Mouse (Mus musculus): ENCODE measurements around the gene H2-Ab1.
A peak's percentile ranks its signal among the peaks of the same experiment; 100 is the strongest.

H2-Ab1 gene

GRCm38 (mm10) chr17:34285371-34285770 is 27.9 kb downstream of the H2-Ab1 start:
- no peak for DNase-seq (ENCODE audit: low spot score)

- DNase-seq (ENCODE audit: low spot score) = peak; percentile 43
Measured at GRCm38 (mm10) chr17:34285848-34286247, 28.4 kb downstream of the H2-Ab1 start.

GRCm38 (mm10) chr17:34286501-34286900 is 29.0 kb downstream of the H2-Ab1 start:
- DNase-seq (ENCODE audit: low spot score) = no peak

GRCm38 (mm10) chr17:34286999-34287398 is 29.5 kb downstream of the H2-Ab1 start:
- no peak for DNase-seq (ENCODE audit: low spot score)

GRCm38 (mm10) chr17:34287648-34288047 is 30.2 kb downstream of the H2-Ab1 start, which contains the start of gene H2-Aa:
H2-Aa (minus strand) TSS chr17:34287823.
- DNase-seq (ENCODE audit: low spot score) = peak; percentile 75

GRCm38 (mm10) chr17:34288131-34288530 is 30.6 kb downstream of the H2-Ab1 start:
- DNase-seq (ENCODE audit: low spot score) = no peak

- peak; percentile 95 for DNase-seq (ENCODE audit: low spot score)
Measured at GRCm38 (mm10) chr17:34291609-34292008, 34.1 kb downstream of the H2-Ab1 start.

GRCm38 (mm10) chr17:34292570-34292969 is 35.1 kb downstream of the H2-Ab1 start:
- DNase-seq (ENCODE audit: low spot score) = no peak

- no peak for DNase-seq (ENCODE audit: low spot score)
Measured at GRCm38 (mm10) chr17:34293533-34293932, 36.0 kb downstream of the H2-Ab1 start.

- DNase-seq (ENCODE audit: low spot score) = no peak
Measured at GRCm38 (mm10) chr17:34294249-34294648, 36.8 kb downstream of the H2-Ab1 start.

- DNase-seq (ENCODE audit: low spot score) = no peak
Measured at GRCm38 (mm10) chr17:34295307-34295706, 37.8 kb downstream of the H2-Ab1 start.

GRCm38 (mm10) chr17:34295891-34296794 is 38.7 kb downstream of the H2-Ab1 start:
- peak; percentile 75 for DNase-seq (ENCODE audit: low spot score)

GRCm38 (mm10) chr17:34299356-34299755 is 41.9 kb downstream of the H2-Ab1 start:
- no peak for DNase-seq (ENCODE audit: low spot score)

GRCm38 (mm10) chr17:34300071-34300470 is 42.6 kb downstream of the H2-Ab1 start:
- no peak for DNase-seq (ENCODE audit: low spot score)

GRCm38 (mm10) chr17:34300691-34301566 is 43.4 kb downstream of the H2-Ab1 start:
- no peak for DNase-seq (ENCODE audit: low spot score)

- DNase-seq (ENCODE audit: low spot score) = no peak
Measured at GRCm38 (mm10) chr17:34301670-34302190, 44.2 kb downstream of the H2-Ab1 start.

- DNase-seq (ENCODE audit: low spot score) = no peak
Measured at GRCm38 (mm10) chr17:34303789-34304188, 46.3 kb downstream of the H2-Ab1 start.

- DNase-seq (ENCODE audit: low spot score) = peak; percentile 69
Measured at GRCm38 (mm10) chr17:34304751-34305150, 47.3 kb downstream of the H2-Ab1 start.

GRCm38 (mm10) chr17:34305380-34306030 is 48.0 kb downstream of the H2-Ab1 start, which contains the start of gene H2-Eb1:
H2-Eb1 (plus strand) TSS chr17:34305867.
- peak; percentile 90 for DNase-seq (ENCODE audit: low spot score)

GRCm38 (mm10) chr17:34306407-34306806 is 48.9 kb downstream of the H2-Ab1 start:
- DNase-seq (ENCODE audit: low spot score) = no peak

GRCm38 (mm10) chr17:34307216-34307615 is 49.7 kb downstream of the H2-Ab1 start:
- DNase-seq (ENCODE audit: low spot score) = no peak

- no peak for DNase-seq (ENCODE audit: low spot score)
Measured at GRCm38 (mm10) chr17:34308161-34308560, 50.7 kb downstream of the H2-Ab1 start.
